11 mouse cellular contexts compared by ENCODE assay signal in the genomic region with DNA sequence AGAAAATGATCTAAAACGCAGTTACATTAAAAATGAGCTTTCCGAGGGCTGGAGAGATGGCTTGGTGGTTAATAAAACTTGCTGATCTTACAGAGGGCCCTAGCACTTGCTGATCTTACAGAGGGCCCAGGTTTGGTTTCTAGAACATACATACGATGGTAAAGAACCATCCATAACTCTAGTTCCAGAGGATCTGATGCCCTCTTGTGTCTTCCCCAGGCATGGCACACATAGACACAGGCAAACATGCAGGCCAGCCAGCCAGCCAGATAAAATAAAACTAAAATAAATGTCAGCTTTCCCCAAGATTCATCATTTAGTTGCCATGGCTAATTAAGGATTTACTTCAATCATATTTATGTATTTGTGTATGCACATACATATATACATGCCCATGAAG. TPM values are rescaled to one million over a fixed set of nuclear protein-coding genes. Genes with fewer than 3 reads are reported as not detected.
DNase-seq lines count a peak whose midpoint lies in the region; ATAC-seq and TF ChIP-seq lines count a peak whose summit lies in the region.
"Had no signal": no experiment of that assay in that cellular context is flagged by ENCODE, and none has a peak within 500 bp of the region (broad histone marks: within the 10 kb centered on the region; RNA-seq: fewer than 3 reads in every experiment).

No protein-coding gene starts in this region.

- 0 out of 2 replicates have a peak, but pooled peaks have one; percentile 13 for TF ChIP-seq CTCF in lung, adult 2 months (IDR thresholded peaks at IDR 0.05; ENCODE audit: insufficient read depth, low read length)
- TF ChIP-seq CTCF in MEL (IDR thresholded peaks at IDR 0.05 in 2 of 3, conservative IDR thresholded peaks at IDR 0.05 in 1 of 3; ENCODE audit: control insufficient read depth in 1 of 3, insufficient read depth in 1 of 3, low read depth in 2 of 3, low read length in 3 of 3, poor library complexity in 1 of 3, severe bottlenecking in 1 of 3) = peak; percentile 12 to 46 (median 22); a peak in 4 of 6 replicates
- peak; percentile 20; the same call in 1 of the 2 replicates for TF ChIP-seq CTCF in small intestine, adult 2 months (IDR thresholded peaks at IDR 0.05; ENCODE audit: extremely low read depth, insufficient read length, insufficient replicate concordance, low read depth, low read length)

- no peaks in the 10 kb centered on the region for H3K9me3 ChIP-seq in MEL (replicated peaks; ENCODE audit: insufficient read depth, low read length)
- H3K9me3 ChIP-seq: neural tube, embryonic 12.5 days had no signal

- no peak overlapping the region for H3K27ac ChIP-seq in MEL (ENCODE audit: control insufficient read depth, low read depth, low read length)
- no peak overlapping the region for H3K27ac ChIP-seq in small intestine, adult 2 months (ENCODE audit: insufficient read depth, low read depth, low read length)
- H3K27ac ChIP-seq: neural tube, embryonic 12.5 days had no signal

- H3K36me3 ChIP-seq in MEL (ENCODE audit: control insufficient read depth in 1 of 2, insufficient read depth in 2 of 2, low read length in 2 of 2) = peaks cover 0 to 20% of the 10 kb centered on the region in 2 experiments; a peak in 2 of 4 replicates
- peaks cover 10% of the 10 kb centered on the region for H3K36me3 ChIP-seq in small intestine, adult 2 months (ENCODE audit: control insufficient read depth, insufficient read depth, low read length)

- peak; percentile 33 for TF ChIP-seq RAD21 in MEL (IDR thresholded peaks at IDR 0.05; ENCODE audit: low read depth, low read length)

- H3K4me1 ChIP-seq in lung, adult 2 months (ENCODE audit: control insufficient read depth, insufficient read depth, low read length) = no peaks in the 10 kb centered on the region; the same call in none of the 2 replicates
- no peaks in the 10 kb centered on the region for H3K4me1 ChIP-seq in MEL (ENCODE audit: control insufficient read depth in 1 of 2, insufficient read depth in 2 of 2, low read length in 2 of 2)
- no peaks in the 10 kb centered on the region for H3K4me1 ChIP-seq in small intestine, adult 2 months (ENCODE audit: control insufficient read depth, insufficient read depth, insufficient read length, low read length)
- H3K4me1 ChIP-seq: neural tube, embryonic 12.5 days had no signal

- no peaks in the 10 kb centered on the region for H3K79me2 ChIP-seq in MEL (ENCODE audit: control insufficient read depth, insufficient read depth, low read length, poor library complexity)

- H3K4me3 ChIP-seq in lung, adult 2 months (replicated peaks; ENCODE audit: extremely low read depth, low read depth, low read length) = no peak overlapping the region
- no peak overlapping the region for H3K4me3 ChIP-seq in MEL (ENCODE audit: control insufficient read depth in 1 of 2, insufficient read depth in 1 of 2, low read depth in 2 of 2, low read length in 2 of 2)
- H3K4me3 ChIP-seq in small intestine, adult 2 months (ENCODE audit: low read depth, low read length) = no peak overlapping the region
- H3K4me3 ChIP-seq: neural tube, embryonic 12.5 days had no signal

- no peaks in the 10 kb centered on the region for H3K27me3 ChIP-seq in MEL (ENCODE audit: control insufficient read depth in 1 of 2, insufficient read depth in 2 of 2, low read length in 2 of 2)
- H3K27me3 ChIP-seq in small intestine, adult 2 months (ENCODE audit: control insufficient read depth, insufficient read depth, low read length) = no peaks in the 10 kb centered on the region
- H3K27me3 ChIP-seq: neural tube, embryonic 12.5 days had no signal

- 93% methylated on average over 3 of the region's 3 CpGs for WGBS in lung, adult 2 months
- 88% methylated on average over 3 of the region's 3 CpGs for WGBS in small intestine, adult 2 months

- ATAC-seq in frontal cortex, adult (ENCODE audit: low TSS enrichment) = peak; percentile 62; the same call in 1 of the 2 replicates
- ATAC-seq: forebrain, embryonic 16.5 days had no signal

- no peak for TF ChIP-seq EP300 in MEL (IDR thresholded peaks at IDR 0.05; ENCODE audit: low read depth in 1 of 2, low read length in 2 of 2)

- no peak for TF ChIP-seq POLR2A in lung, adult 2 months (IDR thresholded peaks at IDR 0.05; ENCODE audit: borderline replicate concordance, extremely low read depth, low read depth, low read length)
- no peak for TF ChIP-seq POLR2A in MEL (IDR thresholded peaks at IDR 0.05; ENCODE audit: control insufficient read depth in 1 of 2, insufficient read depth in 1 of 2, low read depth in 1 of 2, low read length in 2 of 2, poor library complexity in 1 of 2)
- TF ChIP-seq POLR2A in small intestine, adult 2 months (IDR thresholded peaks at IDR 0.05; ENCODE audit: low read depth, low read length) = no peak

- no peak for DNase-seq in frontal cortex, postnatal 10 days (ENCODE audit: low spot score in 2 of 2)
- DNase-seq in lung, adult 2 months = no peak
- DNase-seq in lung, postnatal 10 days = no peak
- DNase-seq in MEL (ENCODE audit: low read depth, low spot score) = peak; percentile 34
- DNase-seq in right cerebral cortex, adult 18-20 months = no peak
- no peak for DNase-seq in cerebellum, adult 11 months
- DNase-seq: right cerebral cortex, postnatal 14 days had no signal

- H3K9ac ChIP-seq in MEL (ENCODE audit: control insufficient read depth, low read depth, low read length, poor library complexity, severe bottlenecking) = no peak overlapping the region
- H3K9ac ChIP-seq: neural tube, embryonic 12.5 days had no signal

TF ChIP-seq in MEL, 35 proteins besides CTCF, POLR2A, EP300 and RAD21:
- TF ChIP-seq SMC3 (IDR thresholded peaks at IDR 0.05; ENCODE audit: low read depth, low read length) (peak; percentile 48), ZKSCAN1 (IDR thresholded peaks at IDR 0.05; ENCODE audit: low read depth, low read length) (no peak)

RNA-seq across cellular contexts. Expression of gene Btg3, which starts 19.2 kb away (rescaled TPM):
- polyA plus RNA-seq in lung, adult 2 months (2012; rRNA removed) = 8.5 and 10.3 TPM in 2 replicates
- total RNA-seq in MEL (2012; rRNA removed) = 11.6 and 17.5 TPM in 2 replicates
- polyA plus RNA-seq in MEL (2012; ENCODE audit: insufficient read depth in 1 of 2, insufficient read length in 2 of 2, low read depth in 1 of 2, low replicate concordance in 2 of 2, missing spikeins in 1 of 2) = 1 to 10 TPM in 1 of 2 experiments, not detected in 1; 8.5 TPM
- 0.39 and 0.72 TPM in 2 replicates for polyA plus RNA-seq in small intestine, adult 2 months (2012; rRNA removed)

RNA-seq across cellular contexts. Expression of gene Cxadr, which starts 56.5 kb away (rescaled TPM):
- 32.5 and 37.1 TPM in 2 replicates for polyA plus RNA-seq in lung, adult 2 months (2012; rRNA removed)
- not detected in 2 replicates for total RNA-seq in MEL (2012; rRNA removed)
- polyA plus RNA-seq in MEL (2012; ENCODE audit: insufficient read depth in 1 of 2, insufficient read length in 2 of 2, low read depth in 1 of 2, low replicate concordance in 2 of 2, missing spikeins in 1 of 2) = under 1 TPM in 1 of 2 experiments, not detected in 1; 0.33 TPM
- polyA plus RNA-seq in small intestine, adult 2 months (2012; rRNA removed) = 22.5 and 75.9 TPM in 2 replicates

Comparison
In these comparisons a context has a peak if more than half of its experiments do, and no peak if none do; other contexts are left out.
1. RNA of gene Cxadr, which starts 56.5 kb away (polyA plus RNA-seq): 22.5 to 75.9 TPM in small intestine, adult 2 months and 32.5 to 37.1 TPM in lung, adult 2 months; 0.33 TPM in MEL; every median in the first group is over 10 times any median in the second.
2. Peak in every context shown above with its lines, with median percentiles within 50 percentile points of each other: CTCF ChIP-seq.